Mouse (Mus musculus) kidney, adult 2 months (tissue): ENCODE data around the gene Ttyh3.

Experiments used
- CTCF ChIP-seq: fragments of 200-500 bp; conservative IDR thresholded peaks from 2 replicates; pipeline ENCODE4 v1.5.1; 2011; ENCODE audit warnings: low read depth, mild to moderate bottlenecking, control low read depth, low read length, moderate library complexity, mixed read lengths; ENCODE audit not compliant: insufficient read depth, insufficient read length
- POLR2A ChIP-seq: fragments of 200-500 bp; IDR thresholded peaks from one replicate; pipeline ENCODE4 v1.6.1; 2011; ENCODE audit warnings: low read depth, low read length, control low read depth

DNA sequence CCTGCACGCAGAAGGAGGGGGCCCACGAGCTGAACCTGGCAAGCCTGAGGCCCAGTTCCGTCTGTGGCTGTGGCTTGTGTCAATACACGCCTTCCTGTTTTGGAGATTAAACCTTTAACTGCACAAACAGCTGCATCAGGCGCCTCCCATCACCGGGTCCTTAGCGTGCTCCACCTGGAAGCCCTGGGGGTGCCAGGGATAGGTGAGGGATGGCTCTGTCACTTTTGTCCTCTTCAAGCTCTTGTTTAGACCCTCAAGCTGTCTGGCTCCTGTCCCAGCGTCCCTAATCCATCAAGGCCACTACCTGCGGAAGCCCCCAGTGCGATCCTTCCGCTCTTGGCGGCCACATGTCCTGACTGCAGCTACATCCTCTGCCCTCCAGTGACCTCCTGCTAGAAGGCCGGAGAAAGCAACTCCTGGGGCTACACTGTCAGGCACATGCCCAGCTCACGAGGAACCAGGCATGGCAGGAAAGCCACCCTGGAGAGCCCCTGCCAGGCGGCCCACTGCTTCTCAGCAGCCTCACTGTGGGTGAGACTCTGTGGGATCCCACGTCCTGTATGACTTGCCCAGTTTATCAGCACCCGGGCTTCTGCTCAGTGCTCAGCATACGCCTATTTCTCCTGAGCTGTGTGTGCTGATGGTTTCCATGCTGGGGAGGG is 51.8 kb downstream of the Ttyh3 start:
- TF ChIP-seq POLR2A (no peak), CTCF (no peak)
